Mouse (Mus musculus) limb, embryonic 11.5 days (tissue): ENCODE results near the gene Wfdc3. TPM values are rescaled to one million over a fixed set of nuclear protein-coding genes. Genes with fewer than 3 reads are reported as not detected.
"Not testable (repeated sequence)": the region's sequence is repeated elsewhere in the genome, so short reads cannot be mapped to it uniquely, and the experiment has no call there.

Experiments used
- ATAC-seq: fragments of 200-750 bp; cut with Nextera tagmentation; 2 replicates; pipeline ENCODE4 v1.8.0; 2017; ENCODE audit warnings: low read depth; ENCODE audit not compliant: insufficient number of reproducible peaks, low FRiP score, low TSS enrichment
- DNase-seq: peaks from one replicate; pipeline ENCODE4 v3.0.0-alpha.2; 2015; ENCODE audit warnings: low spot score
- H3K27ac ChIP-seq: fragments of 300-500 bp; sonication (generic); replicated peaks from 2 replicates; pipeline ENCODE4 v1.5.1; 2014; ENCODE audit warnings: low read depth, mild to moderate bottlenecking, low read length
- H3K27me3 ChIP-seq: fragments of 300-500 bp; sonication (generic); 2 replicates; pipeline ENCODE4 v1.6.1; 2014; ENCODE audit warnings: mild to moderate bottlenecking, low read length, mixed read lengths; ENCODE audit not compliant: control insufficient read depth, insufficient read depth
- H3K36me3 ChIP-seq: fragments of 300-500 bp; sonication (generic); 2 replicates; pipeline ENCODE4 v1.6.1; 2014; ENCODE audit warnings: mild to moderate bottlenecking, low read length, moderate library complexity, mixed read lengths; ENCODE audit not compliant: control insufficient read depth, insufficient read depth
- H3K4me1 ChIP-seq: fragments of 300-500 bp; sonication (generic); 2 replicates; pipeline ENCODE4 v1.6.1; 2014; ENCODE audit warnings: low read length, mixed read lengths; ENCODE audit not compliant: control insufficient read depth, insufficient read depth
- H3K4me2 ChIP-seq: fragments of 300-500 bp; sonication (generic); 2 replicates; pipeline ENCODE4 v1.6.1; 2014; ENCODE audit warnings: low read depth, mild to moderate bottlenecking, moderate library complexity; ENCODE audit not compliant: severe bottlenecking
- H3K4me3 ChIP-seq: fragments of 300-500 bp; sonication (generic); 2 replicates; pipeline ENCODE4 v1.5.1; 2014; ENCODE audit warnings: low read depth, low read length
- H3K9ac ChIP-seq: fragments of 300-500 bp; sonication (generic); 2 replicates; pipeline ENCODE4 v1.6.1; 2014; ENCODE audit warnings: mild to moderate bottlenecking, low read length
- H3K9me3 ChIP-seq: fragments of 300-500 bp; sonication (generic); 2 replicates; pipeline ENCODE4 v1.6.1; 2016; ENCODE audit warnings: low read length; ENCODE audit not compliant: control insufficient read depth
- WGBS: fragments of 180-500 bp; shearing (Covaris S2); extraction: QIAGEN DNeasy Blood & Tissue Kit; methylation state at CpG from one replicate; pipeline ENCODE4 v1.1.7; 2014; 5-methylcytosine and 5-hydroxymethylcytosine counted together
- polyA plus RNA-seq: library from polyadenylated mRNA; unstranded; fragments of >200 nt; fragmentation: Nextera tagmentation; extraction: Ambion mirVana; gene quantifications from 2 replicates; pipeline ENCODE4 v1.2.1, GENCODE M21; 2014

The Wfdc3 gene
- polyA plus RNA-seq, 1 experiment from 2014 or later, result 1.0 TPM

DNA sequence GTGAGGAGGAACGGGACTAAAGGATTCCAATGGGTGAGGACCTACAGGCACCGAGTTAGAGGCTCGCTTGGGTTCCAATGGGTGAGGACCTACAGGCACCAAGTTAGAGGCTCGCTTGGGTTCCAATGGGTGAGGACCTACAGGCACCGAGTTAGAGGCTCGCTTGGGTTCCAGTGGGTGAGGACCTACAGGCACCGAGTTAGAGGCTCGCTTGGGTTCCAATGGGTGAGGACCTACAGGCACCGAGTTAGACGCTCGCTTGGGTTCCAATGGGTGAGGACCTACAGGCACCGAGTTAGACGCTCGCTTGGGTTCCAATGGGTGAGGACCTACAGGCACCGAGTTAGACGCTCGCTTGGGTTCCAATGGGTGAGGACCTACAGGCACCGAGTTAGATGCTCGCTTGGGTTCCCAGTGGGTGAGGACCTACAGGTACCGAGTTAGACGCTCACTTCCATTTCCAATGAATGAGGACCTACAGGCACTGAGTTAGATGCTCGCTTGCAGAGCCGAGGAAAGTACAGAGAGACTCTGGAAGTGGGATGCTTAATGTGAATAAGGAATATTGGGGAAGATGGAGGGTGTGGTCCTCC lies 29.4 kb downstream of the Wfdc3 start:
- not testable (repeated sequence) for H3K9ac ChIP-seq, H3K36me3 ChIP-seq, H3K4me2 ChIP-seq, ATAC-seq, DNase-seq, H3K4me3 ChIP-seq, H3K27me3 ChIP-seq, H3K4me1 ChIP-seq, H3K9me3 ChIP-seq, H3K27ac ChIP-seq
- WGBS, result 91% methylated on average over 19 of the region's 23 CpGs

DNA sequence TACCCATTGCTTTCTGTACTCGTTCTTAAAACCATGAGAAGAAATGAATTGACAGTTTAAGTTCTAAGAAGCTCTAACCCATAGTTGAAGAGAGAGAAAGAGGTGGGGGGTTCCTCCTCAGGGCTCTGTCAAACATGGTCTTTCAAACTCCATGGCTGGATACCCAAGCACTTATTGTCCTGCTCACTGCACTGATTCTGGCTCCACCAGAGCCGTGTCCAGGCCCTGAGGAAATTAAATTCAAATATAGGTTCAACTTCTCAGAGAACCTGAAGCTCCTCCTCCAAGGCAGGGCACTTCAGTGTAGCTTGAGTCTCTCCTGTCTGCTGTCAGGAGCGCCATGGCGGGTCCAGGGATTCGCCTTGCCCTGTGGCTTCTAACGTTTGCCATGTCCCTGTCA lies 30.7 kb downstream of the Wfdc3 start, which contains the start of gene Spint5:
Spint5 (plus strand) TSS at position 301 of the 400 bp plus-strand sequence.
- no peaks in the 10 kb centered on the region for H3K36me3 ChIP-seq
- no peak for DNase-seq
- H3K9me3 ChIP-seq, result no peaks in the 10 kb centered on the region
- ATAC-seq, result no peak
- no peak within 1 kb of the TSS for H3K27ac ChIP-seq
- no peak within 1 kb of the TSS for H3K4me3 ChIP-seq
- 0 out of 2 replicates have a peak, but pooled peaks cover under 1% of the 10 kb centered on the region for H3K4me1 ChIP-seq
- no peak within 1 kb of the TSS for H3K4me2 ChIP-seq
- H3K27me3 ChIP-seq, result no peaks in the 10 kb centered on the region
- 80% methylated on average over 6 of the region's 6 CpGs for WGBS
- H3K9ac ChIP-seq, result no peak within 1 kb of the TSS

DNA sequence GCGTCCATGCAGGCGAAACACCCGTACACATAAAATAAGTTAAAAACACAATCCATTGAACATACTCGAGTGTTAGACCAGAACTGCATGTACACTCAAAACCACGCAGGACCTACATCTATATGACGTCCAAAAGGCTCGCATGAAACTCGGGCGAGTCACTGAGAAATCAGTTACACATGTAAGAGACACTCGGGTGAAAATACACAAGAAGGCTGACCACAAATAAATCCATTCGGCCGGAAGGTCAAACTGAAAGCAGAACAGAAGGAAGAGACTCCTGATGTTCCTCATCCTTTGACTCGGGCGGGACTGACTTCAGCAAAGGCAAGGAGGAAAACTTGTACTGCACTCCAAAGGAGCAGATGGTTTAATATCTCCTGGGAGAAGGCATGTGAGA lies 39.7 kb downstream of the Wfdc3 start:
- H3K9me3 ChIP-seq, result no peaks in the 10 kb centered on the region; the same call in 1 of the 2 replicates
- 94% methylated on average over 14 of the region's 14 CpGs for WGBS
- no peak for DNase-seq
- no peak overlapping the region for H3K4me2 ChIP-seq
- H3K36me3 ChIP-seq, result no peaks in the 10 kb centered on the region
- no peak overlapping the region for H3K27ac ChIP-seq
- H3K4me1 ChIP-seq, result no peaks in the 10 kb centered on the region
- no peaks in the 10 kb centered on the region for H3K27me3 ChIP-seq
- no peak for ATAC-seq
- H3K9ac ChIP-seq, result no peak overlapping the region
- H3K4me3 ChIP-seq, result no peak overlapping the region

DNA sequence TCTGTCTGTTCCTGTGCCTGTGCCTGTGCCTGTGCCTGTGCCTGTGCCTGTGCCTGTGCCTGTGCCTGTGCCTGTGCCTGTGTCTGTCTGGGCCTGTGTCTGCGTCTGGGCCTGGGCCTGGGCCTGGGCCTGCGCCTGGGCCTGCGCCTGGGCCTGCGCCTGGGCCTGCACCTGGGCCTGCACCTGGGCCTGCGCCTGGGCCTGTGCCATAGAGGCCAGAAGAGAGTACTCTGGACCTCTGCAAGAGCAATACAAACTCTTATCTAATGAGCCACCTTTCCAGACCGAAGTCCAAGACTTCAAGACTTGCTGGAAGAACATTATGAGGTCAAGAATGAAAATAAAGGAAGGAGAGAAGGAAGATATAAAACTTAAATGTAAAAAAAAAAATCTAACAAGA lies 40.4 kb downstream of the Wfdc3 start:
- Histone ChIP-seq H3K9ac (no peak overlapping the region), H3K27me3 (no peaks in the 10 kb centered on the region), H3K4me1 (no peaks in the 10 kb centered on the region), H3K36me3 (no peaks in the 10 kb centered on the region), H3K27ac (no peak overlapping the region), H3K9me3 (no peaks in the 10 kb centered on the region; the same call in 1 of the 2 replicates), H3K4me3 (no peak overlapping the region), H3K4me2 (no peak overlapping the region)
- WGBS, result 96% methylated on average over 6 of the region's 6 CpGs
- ATAC-seq (no peak), DNase-seq (no peak)

DNA sequence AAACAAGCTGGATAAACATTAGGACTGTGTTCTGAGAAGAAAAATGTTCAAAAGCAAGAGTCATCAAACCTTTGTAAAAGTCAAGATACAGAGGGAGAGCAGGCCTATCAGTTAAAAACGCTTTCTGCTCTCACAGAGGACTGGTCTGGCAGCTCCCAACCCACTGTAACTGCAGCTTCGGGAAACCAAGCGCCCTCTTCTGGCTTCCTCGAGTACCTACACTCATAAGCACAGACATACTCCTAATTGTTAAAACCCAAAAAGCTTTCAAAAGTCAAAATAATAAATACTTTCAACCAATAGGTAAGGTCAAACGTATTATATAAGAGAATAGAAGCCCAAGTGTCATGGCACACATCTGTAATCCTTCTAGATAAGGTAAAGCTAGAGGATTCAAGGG lies 41.5 kb downstream of the Wfdc3 start:
- WGBS, result 78% methylated on average over 5 of the region's 5 CpGs
- ATAC-seq, result no peak

DNA sequence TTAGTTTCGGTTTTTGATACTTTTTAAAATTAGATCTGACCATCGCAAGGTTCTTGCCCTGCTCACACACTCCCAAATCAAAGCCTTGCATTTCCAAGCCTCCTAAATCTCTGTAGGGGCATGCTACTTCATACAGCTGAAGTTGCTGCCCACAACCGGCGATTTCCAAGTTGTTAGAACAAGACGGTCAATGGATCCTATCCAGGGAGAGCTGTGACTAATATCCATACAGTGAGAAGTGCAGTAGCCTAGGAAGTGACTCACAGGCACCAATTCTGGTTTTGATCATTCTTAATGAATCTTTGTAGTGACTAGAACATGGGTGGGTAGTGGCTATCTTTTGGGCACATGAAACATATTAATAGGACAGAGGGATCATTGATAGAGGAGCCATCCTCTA lies 44.0 kb downstream of the Wfdc3 start:
- H3K4me2 ChIP-seq, result no peak overlapping the region
- H3K4me3 ChIP-seq, result no peak overlapping the region
- no peaks in the 10 kb centered on the region for H3K27me3 ChIP-seq
- no peak for DNase-seq
- no peak overlapping the region for H3K9ac ChIP-seq
- H3K27ac ChIP-seq, result no peak overlapping the region
- H3K4me1 ChIP-seq, result no peaks in the 10 kb centered on the region
- no peaks in the 10 kb centered on the region for H3K36me3 ChIP-seq
- ATAC-seq, result no peak
- WGBS, result 89% methylated on average over 5 of the region's 5 CpGs
- H3K9me3 ChIP-seq, result no peaks in the 10 kb centered on the region; the same call in 1 of the 2 replicates

More for the DNA sequence above, 41.5 kb downstream of the Wfdc3 start:
- DNase-seq, result no peak
- Histone ChIP-seq H3K36me3 (no peaks in the 10 kb centered on the region), H3K9me3 (no peaks in the 10 kb centered on the region; the same call in 1 of the 2 replicates), H3K4me1 (no peaks in the 10 kb centered on the region), H3K9ac (no peak overlapping the region), H3K4me2 (no peak overlapping the region), H3K27ac (no peak overlapping the region), H3K27me3 (no peaks in the 10 kb centered on the region), H3K4me3 (no peak overlapping the region)

DNA sequence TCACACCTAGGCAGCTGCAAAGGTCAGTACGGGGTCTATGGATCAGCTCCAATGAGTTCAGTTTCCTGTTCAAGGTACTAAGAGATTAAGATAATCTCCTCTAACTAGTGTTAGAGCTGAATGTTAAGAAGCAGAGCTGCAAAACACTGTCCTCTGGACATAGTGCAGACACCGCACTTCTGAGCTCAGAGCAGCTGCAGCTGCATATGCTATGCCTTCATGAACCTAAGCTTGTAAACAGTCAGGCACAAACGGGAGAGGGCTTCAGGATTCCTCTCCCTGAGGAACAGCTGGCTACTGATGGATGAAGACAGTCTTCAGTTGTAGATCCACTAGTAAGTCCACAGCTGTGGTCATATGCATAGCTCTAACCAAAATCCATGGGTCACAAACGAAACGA lies 44.8 kb downstream of the Wfdc3 start:
- Histone ChIP-seq H3K36me3 (no peaks in the 10 kb centered on the region), H3K4me1 (no peaks in the 10 kb centered on the region), H3K9ac (no peak overlapping the region), H3K4me3 (no peak overlapping the region), H3K27me3 (no peaks in the 10 kb centered on the region), H3K27ac (no peak overlapping the region), H3K4me2 (no peak overlapping the region), H3K9me3 (no peaks in the 10 kb centered on the region; the same call in 1 of the 2 replicates)
- 77% methylated on average over 5 of the region's 5 CpGs for WGBS
- ATAC-seq (no peak), DNase-seq (no peak)

DNA sequence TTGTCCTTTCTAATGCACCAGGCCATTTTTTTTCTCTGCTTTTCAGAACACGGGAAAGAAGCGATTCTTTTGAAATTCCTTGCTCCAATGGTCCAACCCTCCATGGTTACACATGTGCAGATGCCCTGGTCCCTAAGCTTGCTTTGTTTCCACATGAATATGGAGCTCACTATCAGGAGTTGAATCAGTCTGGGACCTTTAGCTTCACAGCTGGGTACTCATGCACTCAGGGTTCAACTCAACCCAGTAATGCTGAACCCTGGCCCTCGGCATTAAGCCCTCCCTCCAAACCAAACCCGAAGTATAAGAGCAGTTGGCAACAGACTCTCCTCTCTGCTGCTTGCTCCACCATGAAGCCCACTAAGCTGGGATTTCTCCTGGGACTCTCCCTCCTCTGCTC lies 47.5 kb downstream of the Wfdc3 start, which contains the start of gene Spint4:
Spint4 (plus strand) TSS at position 301 of the 400 bp plus-strand sequence.
- H3K4me3 ChIP-seq, result no peak within 1 kb of the TSS
- no peak within 1 kb of the TSS for H3K9ac ChIP-seq
- H3K36me3 ChIP-seq, result no peaks in the 10 kb centered on the region
- H3K9me3 ChIP-seq, result no peaks in the 10 kb centered on the region
- no peak within 1 kb of the TSS for H3K4me2 ChIP-seq
- ATAC-seq (no peak), DNase-seq (no peak)
- H3K27ac ChIP-seq, result no peak within 1 kb of the TSS
- H3K4me1 ChIP-seq, result no peaks in the 10 kb centered on the region
- H3K27me3 ChIP-seq, result no peaks in the 10 kb centered on the region
- WGBS, result 85% methylated on average over 4 of the region's 4 CpGs

DNA sequence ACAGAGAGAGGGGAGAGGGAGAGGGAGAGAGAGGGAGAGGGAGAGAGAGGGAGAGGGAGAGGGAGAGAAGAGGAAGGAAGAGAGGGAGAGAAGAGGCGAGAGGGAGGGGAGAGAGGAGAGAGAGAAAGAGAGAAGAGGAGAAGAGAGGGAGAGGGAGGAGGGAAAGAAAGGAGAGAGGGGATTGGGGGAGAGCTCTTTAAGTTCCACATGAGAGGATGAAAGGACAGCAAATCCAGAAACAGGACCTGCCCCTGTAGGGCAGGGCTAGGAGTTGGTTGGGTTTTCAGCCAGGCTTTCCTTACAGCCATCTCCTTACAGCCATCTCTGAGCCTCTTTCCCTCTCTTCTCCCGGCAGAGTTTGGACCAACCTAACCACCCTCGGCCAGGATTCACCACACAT lies 60.9 kb downstream of the Wfdc3 start, which contains the start of gene Wfdc13:
Wfdc13 (plus strand) TSS at position 301 of the 400 bp plus-strand sequence.
- 69% methylated on average over 3 of the region's 3 CpGs for WGBS
- Histone ChIP-seq H3K9ac (no peak within 1 kb of the TSS), H3K27me3 (no peaks in the 10 kb centered on the region), H3K36me3 (no peaks in the 10 kb centered on the region), H3K4me2 (no peak within 1 kb of the TSS), H3K27ac (no peak within 1 kb of the TSS), H3K4me3 (no peak within 1 kb of the TSS), H3K9me3 (no peaks in the 10 kb centered on the region), H3K4me1 (no peaks in the 10 kb centered on the region)
- DNase-seq, result no peak
- ATAC-seq, result no peak
